In the genomic region with DNA sequence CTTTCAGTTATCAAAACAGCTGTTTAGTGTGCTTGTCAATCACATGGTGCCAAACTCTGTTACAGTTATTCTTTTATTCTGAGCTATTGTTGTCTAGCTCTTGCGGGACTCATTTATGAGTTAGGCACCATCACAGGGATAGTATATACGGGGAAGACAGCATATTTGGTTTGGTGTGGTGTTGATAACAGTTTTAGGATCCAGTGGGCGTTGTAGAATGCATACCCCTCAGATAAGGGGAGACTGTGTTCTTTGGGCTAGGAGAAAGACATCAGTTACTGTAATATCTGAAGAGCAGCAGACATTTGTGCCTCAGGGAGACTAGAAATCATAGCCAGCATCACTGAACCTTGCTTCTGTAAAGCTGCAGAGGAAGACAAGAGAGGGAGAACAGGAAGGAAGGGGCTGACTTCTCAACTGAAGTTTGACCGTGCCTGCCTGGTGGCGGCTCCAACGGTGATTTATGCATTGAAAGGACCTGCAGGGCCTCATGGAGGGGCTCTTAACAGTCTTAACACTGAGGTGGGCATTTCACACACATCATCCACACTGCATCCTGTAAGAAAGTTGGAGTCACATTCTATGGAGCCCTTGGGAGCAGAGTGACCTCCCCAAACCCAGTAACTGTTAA, we compare ENCODE assay signal across 24 mouse cellular contexts.
DNase-seq lines count a peak whose midpoint lies in the region; ATAC-seq lines count a peak whose summit lies in the region.
"Had no signal": no experiment of that assay in that cellular context is flagged by ENCODE, and none has a peak within 500 bp of the region (broad histone marks: within the 10 kb centered on the region; RNA-seq: fewer than 3 reads in every experiment).

No protein-coding gene starts in this region.

- no peaks in the 10 kb centered on the region for H3K27me3 ChIP-seq in liver, embryonic 12.5 days (replicated peaks)
- no peaks in the 10 kb centered on the region for H3K27me3 ChIP-seq in liver, embryonic 11.5 days (replicated peaks; ENCODE audit: control insufficient read depth, insufficient read depth, low read length)
- no peaks in the 10 kb centered on the region for H3K27me3 ChIP-seq in forebrain, embryonic 14.5 days (replicated peaks; ENCODE audit: control insufficient read depth, insufficient read depth, low read length)
- H3K27me3 ChIP-seq: CH12.LX; embryonic facial prominence, embryonic 12.5 days; forebrain, embryonic 13.5 days had no signal

- H3K9ac ChIP-seq in liver, embryonic 12.5 days, result no peak overlapping the region
- H3K9ac ChIP-seq in liver, embryonic 11.5 days (ENCODE audit: low read depth, low read length), result no peak overlapping the region
- no peak overlapping the region for H3K9ac ChIP-seq in forebrain, embryonic 14.5 days (ENCODE audit: low read length)
- H3K9ac ChIP-seq: embryonic facial prominence, embryonic 12.5 days; forebrain, embryonic 13.5 days had no signal

- no peak overlapping the region for H3K4me2 ChIP-seq in liver, embryonic 12.5 days
- H3K4me2 ChIP-seq in liver, embryonic 11.5 days, result no peak overlapping the region
- no peak overlapping the region for H3K4me2 ChIP-seq in forebrain, embryonic 14.5 days (ENCODE audit: low read length)
- H3K4me2 ChIP-seq: forebrain, embryonic 13.5 days had no signal

- 21% methylated on average over 6 of the region's 6 CpGs for whole genome bisulfite sequencing in liver, embryonic 12.5 days (ENCODE audit: insufficient replicate concordance)
- 33% methylated on average over 6 of the region's 6 CpGs for WGBS in liver, embryonic 11.5 days
- 88% methylated on average over 6 of the region's 6 CpGs for WGBS in forebrain, embryonic 14.5 days

- no peaks in the 10 kb centered on the region for H3K9me3 ChIP-seq in liver, embryonic 12.5 days (replicated peaks)
- no peaks in the 10 kb centered on the region for H3K9me3 ChIP-seq in liver, embryonic 11.5 days (ENCODE audit: control insufficient read depth, low read length)
- peaks cover 3% of the 10 kb centered on the region; the same call in 1 of the 2 replicates for H3K9me3 ChIP-seq in forebrain, embryonic 14.5 days (replicated peaks; ENCODE audit: control insufficient read depth, low read length)
- H3K9me3 ChIP-seq: embryonic facial prominence, embryonic 12.5 days; forebrain, embryonic 13.5 days; G1E had no signal

- no peak overlapping the region for H3K4me3 ChIP-seq in liver, embryonic 12.5 days
- no peak overlapping the region for H3K4me3 ChIP-seq in liver, embryonic 11.5 days (ENCODE audit: low read depth, low read length)
- no peak overlapping the region for H3K4me3 ChIP-seq in forebrain, embryonic 14.5 days (ENCODE audit: low read depth, low read length)
- H3K4me3 ChIP-seq: embryonic facial prominence, embryonic 12.5 days; forebrain, embryonic 13.5 days had no signal

- peaks cover 19% of the 10 kb centered on the region for H3K4me1 ChIP-seq in liver, embryonic 12.5 days
- peaks cover 5% of the 10 kb centered on the region; the same call in 1 of the 2 replicates for H3K4me1 ChIP-seq in liver, embryonic 11.5 days (replicated peaks; ENCODE audit: control insufficient read depth, insufficient read depth, low read length)
- no peaks in the 10 kb centered on the region for H3K4me1 ChIP-seq in forebrain, embryonic 14.5 days (ENCODE audit: control insufficient read depth, insufficient read depth, low read length)
- H3K4me1 ChIP-seq: forebrain, embryonic 13.5 days had no signal

- no peak for DNase-seq in liver, embryonic 11.5 days (ENCODE audit: low spot score)
- no peak for DNase-seq in forebrain, embryonic 14.5 days (ENCODE audit: low spot score)
- no peak for DNase-seq in right cerebral cortex, postnatal 36 days (ENCODE audit: low spot score in 2 of 2)
- DNase-seq in gastrocnemius, postnatal 25 days, result no peak
- DNase-seq: adrenal gland, adult 8-10 months; adrenal gland, postnatal 14 days; adrenal gland, postnatal 36 days; B cell, adult 2 months; cerebellum, adult 9-10 months; cerebellum, postnatal 10 days; cerebellum, postnatal 25 days; embryo, embryonic 11 days had no signal

- no peak overlapping the region for H3K27ac ChIP-seq in liver, embryonic 12.5 days
- H3K27ac ChIP-seq in liver, embryonic 11.5 days (ENCODE audit: low read depth, low read length), result no peak overlapping the region
- no peak overlapping the region for H3K27ac ChIP-seq in forebrain, embryonic 14.5 days (ENCODE audit: low read depth, low read length)
- H3K27ac ChIP-seq: forebrain, embryonic 13.5 days had no signal

- no peaks in the 10 kb centered on the region for H3K36me3 ChIP-seq in liver, embryonic 12.5 days
- H3K36me3 ChIP-seq in liver, embryonic 11.5 days (ENCODE audit: control insufficient read depth, insufficient read depth, low read length), result no peaks in the 10 kb centered on the region
- no peaks in the 10 kb centered on the region for H3K36me3 ChIP-seq in forebrain, embryonic 14.5 days (ENCODE audit: control insufficient read depth, insufficient read depth, low read length)
- H3K36me3 ChIP-seq: embryonic facial prominence, embryonic 12.5 days; G1E had no signal

- peak; percentile 32; the same call in 1 of the 2 replicates for ATAC-seq in liver, embryonic 12.5 days
- ATAC-seq in liver, embryonic 11.5 days (replicated peaks; ENCODE audit: low FRiP score), result no peak
- ATAC-seq in common myeloid progenitor, adult 5-6 weeks (replicated peaks; ENCODE audit: low read depth, poor library complexity, severe bottlenecking), result peak; percentile 52
- ATAC-seq in hematopoietic stem cell, adult 5-6 weeks (replicated peaks in 1 of 2; ENCODE audit: insufficient read depth in 1 of 2, low FRiP score in 2 of 2, low TSS enrichment in 1 of 2, low read depth in 1 of 2, poor library complexity in 2 of 2, severe bottlenecking in 2 of 2), result peak; percentile 58
- ATAC-seq in megakaryocyte progenitor cell, adult 5-6 weeks (replicated peaks; ENCODE audit: poor library complexity), result peak; percentile 48
- no peak for ATAC-seq in forebrain, embryonic 14.5 days
- ATAC-seq: activated CD4-positive, CD25-positive, alpha-beta regulatory T cell, adult 4 months; CD4-positive, CD25-positive, alpha-beta regulatory T cell, adult 4 months; forebrain, embryonic 13.5 days; forebrain, embryonic 16.5 days; Patski had no signal

Comparison
In these comparisons a context has a peak if more than half of its experiments do, and no peak if none do; other contexts are left out.
1. ATAC-seq: peak in liver, embryonic 12.5 days (single experiment), common myeloid progenitor, adult 5-6 weeks (single experiment), hematopoietic stem cell, adult 5-6 weeks (2 of 2) and megakaryocyte progenitor cell, adult 5-6 weeks (single experiment); none in liver, embryonic 11.5 days (single experiment) and forebrain, embryonic 14.5 days (single experiment).